Mouse (Mus musculus): ENCODE measurements around the gene Pam.
"Not testable (repeated sequence)": the region's sequence is repeated elsewhere in the genome, so short reads cannot be mapped to it uniquely, and the experiment has no call there.

Pam gene

DNA sequence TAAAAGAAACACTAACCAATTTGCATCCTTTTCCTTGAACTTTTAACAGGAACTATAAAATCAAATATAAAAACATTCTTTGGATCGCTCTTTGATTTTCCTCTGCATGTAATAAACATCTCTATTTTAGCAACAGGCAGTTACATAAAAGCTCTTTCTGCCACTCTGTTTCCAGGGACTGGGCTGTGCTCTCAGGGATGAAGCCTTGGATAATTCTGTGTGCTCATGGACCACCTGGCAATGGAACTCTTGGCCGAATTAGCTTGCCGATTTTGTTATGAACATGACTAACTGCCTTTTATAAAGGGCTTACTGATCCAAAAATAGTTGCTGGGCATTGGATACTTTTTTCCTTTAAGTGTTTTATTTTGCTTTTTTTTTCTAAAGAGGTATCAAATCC lies 134.8 kb downstream of the Pam start:
- no peak for DNase-seq

DNA sequence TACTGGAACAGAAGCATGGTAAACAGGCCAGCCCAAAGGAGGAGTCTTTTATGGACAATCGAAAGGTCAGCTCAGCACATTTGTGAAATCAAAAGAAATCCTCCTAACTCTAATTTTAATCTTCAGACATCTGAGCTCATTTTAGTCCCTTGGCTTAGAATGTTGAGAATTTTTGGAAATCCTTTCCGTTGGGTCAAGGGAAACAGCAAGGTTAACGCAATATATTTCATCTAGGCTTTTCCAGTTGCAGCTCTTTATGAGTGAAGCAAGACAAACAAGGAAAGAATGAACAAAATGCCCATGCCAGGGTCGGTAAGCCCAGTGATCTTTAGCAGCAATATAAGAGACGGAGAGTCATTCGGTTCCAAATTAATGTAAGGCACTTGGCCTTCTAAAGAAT lies 135.3 kb downstream of the Pam start:
- no peak for DNase-seq

GRCm38 (mm10) chr1:97958759-97959158 lies 136.7 kb downstream of the Pam start:
- no peak for DNase-seq

GRCm38 (mm10) chr1:97949258-97949657 lies 146.2 kb downstream of the Pam start:
- DNase-seq = not testable (repeated sequence)

GRCm38 (mm10) chr1:97947100-97947499 lies 148.3 kb downstream of the Pam start:
- DNase-seq = no peak

GRCm38 (mm10) chr1:97943908-97944608 lies 151.4 kb downstream of the Pam start:
- DNase-seq = no peak

DNA sequence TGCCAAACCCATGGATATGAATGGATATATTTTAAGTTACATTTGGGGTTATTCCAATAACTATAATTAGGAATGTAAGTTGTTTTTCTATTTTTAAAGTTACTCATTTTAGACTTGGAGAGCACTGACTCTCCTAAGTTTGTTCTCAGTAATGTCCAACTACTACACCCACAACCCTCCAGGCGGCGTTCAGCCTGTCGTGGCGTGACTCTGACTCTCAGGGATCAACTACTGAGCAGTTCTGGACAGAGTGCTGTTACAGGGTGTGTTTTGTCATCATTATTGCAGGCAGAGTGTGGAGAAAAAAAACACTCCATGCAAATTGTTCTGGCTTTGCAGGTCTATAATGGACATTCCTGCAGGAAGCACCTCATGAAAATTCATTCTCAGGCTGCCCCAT lies 152.0 kb downstream of the Pam start:
- no peak for DNase-seq

DNA sequence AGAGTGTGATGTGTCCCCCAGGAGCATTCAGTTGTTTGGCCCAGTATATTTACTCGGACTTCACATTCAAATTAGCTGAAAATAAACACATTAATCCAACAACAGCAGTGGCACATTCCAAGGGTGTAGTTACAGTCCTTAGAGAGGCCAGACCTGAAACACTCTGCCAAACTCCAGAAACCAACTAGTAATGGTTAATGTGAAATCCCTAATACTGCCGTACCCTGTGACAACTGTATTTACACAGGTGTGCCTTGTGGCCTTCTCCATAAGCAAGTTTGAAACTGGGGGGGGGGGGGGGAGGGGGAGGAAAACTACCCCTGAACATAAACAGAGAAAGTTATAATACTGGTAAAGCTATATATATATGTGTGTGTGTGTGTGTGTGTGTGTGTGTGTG lies 152.5 kb downstream of the Pam start:
- no peak for DNase-seq

DNA sequence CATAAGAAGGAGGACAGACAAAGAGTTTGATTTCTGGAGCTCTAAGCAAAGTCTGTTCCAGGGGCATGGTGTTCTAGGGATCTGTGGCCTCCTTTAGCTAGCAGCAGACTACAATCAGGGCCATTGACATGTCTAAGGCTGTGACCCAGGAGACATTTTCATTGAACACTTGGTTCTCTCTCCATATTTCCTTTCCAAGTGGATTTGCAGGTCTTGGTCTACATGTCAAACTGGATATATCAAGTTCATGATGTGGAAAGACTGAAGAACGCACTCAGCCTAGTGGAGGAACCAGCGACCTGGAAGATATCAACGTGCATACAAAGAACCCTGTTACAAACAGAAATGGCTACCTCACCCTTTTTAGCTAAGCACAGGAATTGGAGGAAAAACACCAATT lies 156.9 kb downstream of the Pam start:
- DNase-seq = no peak

DNA sequence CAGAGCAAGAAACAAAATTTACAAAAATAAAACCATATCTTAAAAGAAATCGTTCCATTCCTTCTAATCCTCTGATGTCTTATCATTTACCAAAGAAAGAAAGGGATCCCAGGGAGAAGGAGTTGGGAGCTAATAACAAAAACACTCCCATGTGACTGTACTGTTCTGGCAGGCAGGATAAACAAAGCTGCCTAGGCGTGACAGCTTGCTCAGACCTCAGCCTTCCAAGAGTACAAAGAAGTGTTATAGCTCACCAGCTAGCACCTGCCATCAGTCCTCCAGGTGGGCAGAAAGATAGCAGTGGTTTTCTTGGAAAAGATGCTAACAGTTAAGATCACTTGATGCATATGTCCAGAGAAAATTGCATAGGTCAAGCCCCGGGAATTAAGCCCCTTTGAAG lies 157.4 kb downstream of the Pam start:
- DNase-seq = no peak

- no peak for DNase-seq
Measured at GRCm38 (mm10) chr1:97934940-97935339, 160.5 kb downstream of the Pam start.

- DNase-seq = no peak
Measured at GRCm38 (mm10) chr1:97931220-97931619, 164.2 kb downstream of the Pam start.

DNA sequence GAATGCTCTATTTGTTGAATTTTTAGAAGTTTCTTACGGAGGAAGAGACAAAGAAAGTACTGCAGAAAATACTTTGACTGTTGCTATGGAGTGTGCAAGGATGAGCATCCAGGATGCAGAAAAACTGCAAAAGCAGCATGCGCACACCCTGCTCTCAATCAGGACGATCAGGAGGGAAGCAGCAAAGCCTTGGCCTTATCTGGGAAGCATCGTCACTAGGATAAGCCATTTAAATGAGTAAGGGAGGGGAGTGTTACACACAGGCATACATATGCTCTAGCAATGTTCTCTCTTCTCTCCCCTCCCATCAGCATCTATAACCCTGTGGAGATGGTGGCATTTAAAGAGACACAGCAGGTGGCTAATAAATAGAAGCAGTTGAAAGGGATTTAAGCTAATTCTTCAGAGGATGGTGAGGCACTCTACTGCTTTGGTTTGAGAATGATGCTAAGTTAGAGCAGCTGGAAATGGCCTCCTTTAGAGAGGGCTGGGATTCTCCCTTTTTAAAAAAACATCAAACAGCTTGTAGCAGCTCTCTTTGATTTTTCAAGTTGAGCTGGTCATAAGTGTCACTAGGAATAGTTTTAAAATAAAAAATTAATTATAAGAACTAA lies 165.9 kb downstream of the Pam start:
- no peak for DNase-seq

DNA sequence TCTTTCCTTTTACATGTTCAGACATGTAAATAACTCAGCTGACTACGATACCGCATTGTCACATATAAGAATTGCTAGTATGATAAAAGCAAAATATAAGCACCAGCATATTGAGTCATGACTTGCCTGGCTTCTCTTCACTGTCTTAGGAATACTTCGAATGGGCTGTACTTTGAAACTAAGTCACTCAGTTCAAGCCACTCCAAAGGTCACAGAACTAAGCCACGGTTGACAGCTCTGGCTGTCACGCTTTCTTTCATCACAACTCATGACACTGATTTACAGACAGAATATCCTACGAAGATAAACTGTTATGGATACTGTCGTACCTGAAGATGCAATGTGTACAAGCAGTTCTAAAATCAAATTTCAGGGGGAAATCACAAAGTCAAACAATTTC lies 168.7 kb downstream of the Pam start:
- no peak for DNase-seq

DNA sequence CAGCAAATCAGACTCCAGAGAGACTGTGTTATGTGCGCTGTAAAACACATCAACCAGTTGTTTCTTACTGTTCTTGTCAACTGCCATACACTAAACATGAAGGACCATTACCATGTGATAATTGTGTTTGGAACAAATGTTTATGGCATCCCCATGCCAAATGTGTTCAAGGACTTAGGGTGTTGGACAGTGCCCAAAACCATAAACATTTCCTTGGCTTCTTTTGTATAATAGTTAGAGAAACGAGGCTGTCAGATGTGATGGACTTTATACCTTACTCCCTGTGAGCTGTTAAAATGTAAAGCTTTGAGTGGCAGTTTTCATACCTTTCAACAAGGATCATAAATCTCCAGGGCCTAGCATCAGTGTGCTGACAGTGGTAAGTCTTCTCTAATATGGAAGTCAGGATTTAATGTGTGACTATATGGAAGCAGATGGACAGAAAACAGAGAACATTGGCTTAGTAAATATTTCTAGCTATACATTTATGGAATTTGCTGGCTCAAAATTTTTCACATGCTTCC lies 169.4 kb downstream of the Pam start:
- no peak for DNase-seq

GRCm38 (mm10) chr1:97922395-97922794 lies 173.1 kb downstream of the Pam start:
- no peak for DNase-seq

DNA sequence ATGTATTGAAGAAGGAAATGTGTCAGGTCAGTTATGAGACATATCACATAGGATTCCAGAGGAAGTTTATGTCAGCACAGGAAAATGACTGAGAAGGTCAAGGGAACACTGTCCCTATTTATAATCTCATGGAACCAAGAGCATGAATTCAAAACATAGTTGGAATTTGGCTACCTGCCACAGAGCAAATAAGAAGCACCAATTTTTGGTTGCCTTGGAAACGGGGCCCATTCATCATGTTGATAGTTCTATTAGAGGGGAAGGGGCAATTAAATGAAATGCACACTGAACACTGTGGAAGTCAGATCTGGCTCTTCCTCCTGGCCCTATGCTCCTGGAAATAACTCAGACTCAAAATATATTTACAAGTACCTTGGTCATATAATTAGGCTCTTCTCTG lies 173.6 kb downstream of the Pam start:
- DNase-seq = no peak

DNA sequence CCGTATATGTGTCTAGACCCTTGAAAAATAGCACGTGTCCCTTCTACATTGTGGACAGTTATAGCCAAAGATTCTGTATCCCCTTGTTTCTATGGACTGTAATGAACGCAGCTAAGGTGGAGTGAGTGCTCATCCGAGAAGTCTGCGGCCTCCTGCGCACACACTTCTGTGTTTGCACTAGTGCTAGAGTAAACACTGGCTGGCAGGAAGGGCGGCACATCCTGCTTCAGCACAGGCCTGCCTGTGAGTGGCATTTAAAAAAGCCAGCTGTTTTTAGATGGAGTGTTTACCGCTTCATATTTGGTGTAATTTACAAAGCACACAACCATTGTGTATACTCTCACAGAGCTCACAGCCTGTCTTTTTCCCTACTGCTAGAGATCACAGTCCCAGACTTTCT lies 177.0 kb downstream of the Pam start:
- DNase-seq = no peak

GRCm38 (mm10) chr1:97916971-97917234 lies 178.5 kb downstream of the Pam start:
- no peak for DNase-seq

- DNase-seq = no peak
Measured at GRCm38 (mm10) chr1:97916218-97916970, 179.1 kb downstream of the Pam start.

DNA sequence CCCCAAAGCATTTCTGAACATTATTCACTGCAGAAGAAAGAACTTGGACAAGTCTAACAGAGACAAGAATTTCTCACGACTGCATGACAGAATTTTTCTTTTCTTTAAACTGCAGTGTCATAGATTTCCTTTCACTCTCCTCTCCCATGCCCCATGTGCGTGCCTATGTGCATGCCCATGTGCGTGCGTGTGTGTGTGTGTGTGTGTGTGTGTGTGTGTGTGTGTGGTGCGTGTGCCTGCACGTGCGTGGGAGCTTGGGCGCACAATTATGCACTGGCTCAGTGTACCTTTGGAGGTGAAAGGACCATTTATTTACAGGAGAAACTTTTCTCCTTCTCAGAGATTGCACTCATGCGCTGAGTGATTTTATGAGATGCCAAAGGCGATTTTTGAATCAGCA lies 179.7 kb downstream of the Pam start:
- no peak for DNase-seq

GRCm38 (mm10) chr1:97910874-97911273 lies 184.6 kb downstream of the Pam start:
- no peak for DNase-seq

DNA sequence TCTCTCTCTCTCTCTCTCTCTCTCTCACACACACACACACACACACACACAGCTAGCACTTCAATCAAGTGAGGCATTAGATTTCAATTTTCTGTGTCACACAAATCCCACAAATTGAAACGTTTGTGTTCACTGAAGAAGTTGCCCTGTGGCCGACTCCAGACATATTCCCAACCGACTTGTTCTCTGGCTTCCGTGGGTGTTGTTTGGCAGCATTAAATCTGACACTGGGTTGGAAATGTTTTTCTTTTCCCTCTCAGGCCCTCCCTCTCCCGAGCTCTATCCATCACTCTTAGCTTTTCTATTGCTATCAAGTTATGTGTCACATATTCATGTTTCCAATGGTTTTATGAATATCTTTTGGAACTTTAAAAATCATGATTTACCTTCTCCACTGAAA lies 185.9 kb downstream of the Pam start:
- no peak for DNase-seq

DNA sequence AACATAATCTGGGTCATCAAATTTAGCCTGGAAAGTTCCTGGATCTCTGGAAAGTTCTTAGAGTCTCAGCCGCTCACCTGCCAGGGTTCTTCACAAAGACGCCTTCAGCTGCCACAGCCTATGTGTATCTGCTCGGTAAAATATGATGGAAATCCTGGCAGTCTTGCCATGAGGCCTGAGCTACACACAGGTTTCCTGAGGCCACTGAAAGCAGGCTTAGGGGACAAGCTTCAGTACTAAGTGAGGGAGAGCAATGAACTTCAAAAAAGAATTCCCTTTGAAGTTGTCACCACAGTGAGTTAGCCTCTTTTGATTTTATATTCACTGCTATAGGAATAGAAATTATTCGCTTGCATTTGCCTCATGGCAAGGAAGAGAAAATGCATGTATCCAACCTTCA lies 186.7 kb downstream of the Pam start:
- DNase-seq = no peak

Measured in spleen, adult 18-20 months (tissue).